Mouse (Mus musculus): Measurements from ENCODE around the gene Ucp3.

DNA sequence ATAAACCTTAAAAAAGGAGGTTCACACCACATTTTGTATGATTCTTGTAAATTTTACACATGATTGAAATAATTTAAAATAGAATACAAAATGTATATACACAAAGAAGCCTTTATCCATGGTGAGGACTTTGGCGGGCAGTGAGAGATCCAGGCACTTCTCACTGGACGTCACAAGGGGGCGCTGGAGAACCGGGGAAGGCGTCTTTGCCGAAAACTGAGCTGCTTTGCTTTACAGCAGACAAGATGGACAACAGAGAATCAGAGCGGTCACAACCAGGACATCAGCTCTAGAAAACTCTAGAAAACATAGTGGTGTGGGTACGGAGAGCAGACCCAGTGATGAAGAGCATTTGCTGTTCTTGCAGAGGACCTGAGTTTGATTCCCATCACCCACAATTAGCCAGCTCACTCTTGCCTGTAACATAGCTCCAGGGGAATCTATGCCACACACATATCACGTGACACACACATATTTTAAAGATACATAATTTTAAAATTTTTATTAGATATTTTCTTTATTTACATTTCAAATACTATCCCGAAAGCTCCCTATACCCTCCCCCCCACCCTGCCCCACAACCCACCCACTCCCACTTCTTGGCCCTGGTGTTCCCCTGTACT is 48.0 kb downstream of the Ucp3 start:
- no peak for TF ChIP-seq GATA1 (IDR thresholded peaks at IDR 0.05; ENCODE audit: borderline replicate concordance, low read length)
- no peak for TF ChIP-seq FLI1 (IDR thresholded peaks at IDR 0.05; ENCODE audit: low read length)
